Mouse (Mus musculus): Measurements from ENCODE around the gene Csnk2a2. TPM values are rescaled to one million over a fixed set of nuclear protein-coding genes. Genes with fewer than 3 reads are reported as not detected.

Csnk2a2 gene
- polyA plus RNA-seq, 1 experiment from 2014 or later: 14.0 TPM

DNA sequence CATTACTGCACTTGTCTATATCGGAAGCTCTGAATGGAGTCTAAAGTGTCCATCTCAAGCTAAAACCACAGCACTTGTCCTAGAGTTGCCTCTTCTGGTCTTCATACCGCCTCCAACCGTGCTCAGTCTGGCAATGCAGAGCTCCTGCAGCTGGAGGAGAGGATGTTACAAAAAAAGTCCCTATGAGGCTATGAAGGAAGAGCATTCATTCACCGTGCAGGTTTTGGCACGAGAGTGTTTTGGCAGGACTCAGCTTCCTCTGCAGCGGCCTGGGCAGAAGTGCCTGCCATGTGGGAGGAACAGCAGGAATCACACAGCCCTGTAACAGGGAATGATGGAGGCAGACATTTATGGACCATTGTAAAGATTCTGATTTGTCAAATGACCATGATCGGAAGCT lies 12.6 kb upstream of the Csnk2a2 start:
- Histone ChIP-seq H3K9me3 (replicated peaks) (no peaks in the 10 kb centered on the region), H3K4me1 (no peaks in the 10 kb centered on the region), H3K4me3 (no peak overlapping the region), H3K27ac (no peak overlapping the region), H3K27me3 (ENCODE audit: low read depth, poor library complexity, severe bottlenecking) (no peaks in the 10 kb centered on the region), H3K36me3 (no peaks in the 10 kb centered on the region)
- whole genome bisulfite sequencing: 90% methylated on average over 7 of the region's 7 CpGs
- DNase-seq (ENCODE audit: low spot score): no peak

DNA sequence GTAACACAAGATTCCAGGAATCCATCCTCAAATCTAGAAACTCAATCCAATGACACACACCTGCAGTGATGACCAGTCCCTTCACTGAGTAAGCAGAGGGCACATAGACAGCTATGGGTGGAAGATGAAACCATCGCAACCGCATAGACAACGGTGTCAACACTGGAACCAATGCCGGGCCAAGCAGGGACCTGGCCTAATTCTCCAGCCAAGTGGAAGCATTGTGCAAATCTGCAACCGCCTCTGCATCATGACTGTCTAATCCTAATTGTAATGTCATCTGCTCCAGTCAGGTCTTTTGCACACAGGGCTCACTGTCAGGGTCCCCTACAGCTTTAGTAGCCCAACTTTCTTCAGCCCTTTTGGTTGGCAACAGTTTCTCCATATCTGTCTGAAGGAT lies 10.6 kb upstream of the Csnk2a2 start:
- Histone ChIP-seq H3K27ac (no peak overlapping the region), H3K27me3 (ENCODE audit: low read depth, poor library complexity, severe bottlenecking) (no peaks in the 10 kb centered on the region), H3K9me3 (replicated peaks) (no peaks in the 10 kb centered on the region), H3K4me3 (no peak overlapping the region), H3K4me1 (no peaks in the 10 kb centered on the region), H3K36me3 (no peaks in the 10 kb centered on the region)
- no peak for DNase-seq (ENCODE audit: low spot score)
- WGBS: 97% methylated on average over 5 of the region's 5 CpGs

GRCm38 (mm10) chr8:95499266-95500064 lies 9.6 kb upstream of the Csnk2a2 start:
- no peaks in the 10 kb centered on the region for H3K27me3 ChIP-seq (ENCODE audit: low read depth, poor library complexity, severe bottlenecking)
- no peak overlapping the region for H3K4me3 ChIP-seq
- H3K36me3 ChIP-seq: no peaks in the 10 kb centered on the region
- DNase-seq (ENCODE audit: low spot score): no peak
- H3K4me1 ChIP-seq: no peaks in the 10 kb centered on the region
- 84% methylated on average over 4 of the region's 4 CpGs for WGBS
- no peak overlapping the region for H3K27ac ChIP-seq
- no peaks in the 10 kb centered on the region for H3K9me3 ChIP-seq (replicated peaks)

- no peaks in the 10 kb centered on the region for H3K9me3 ChIP-seq (replicated peaks)
- H3K36me3 ChIP-seq: no peaks in the 10 kb centered on the region
- H3K4me1 ChIP-seq: no peaks in the 10 kb centered on the region
- 87% methylated on average over 3 of the region's 3 CpGs for WGBS
- H3K27me3 ChIP-seq (ENCODE audit: low read depth, poor library complexity, severe bottlenecking): no peaks in the 10 kb centered on the region
- H3K4me3 ChIP-seq: no peak overlapping the region
- no peak overlapping the region for H3K27ac ChIP-seq
- no peak for DNase-seq (ENCODE audit: low spot score)
Measured at GRCm38 (mm10) chr8:95497821-95498220, 8.0 kb upstream of the Csnk2a2 start.

DNA sequence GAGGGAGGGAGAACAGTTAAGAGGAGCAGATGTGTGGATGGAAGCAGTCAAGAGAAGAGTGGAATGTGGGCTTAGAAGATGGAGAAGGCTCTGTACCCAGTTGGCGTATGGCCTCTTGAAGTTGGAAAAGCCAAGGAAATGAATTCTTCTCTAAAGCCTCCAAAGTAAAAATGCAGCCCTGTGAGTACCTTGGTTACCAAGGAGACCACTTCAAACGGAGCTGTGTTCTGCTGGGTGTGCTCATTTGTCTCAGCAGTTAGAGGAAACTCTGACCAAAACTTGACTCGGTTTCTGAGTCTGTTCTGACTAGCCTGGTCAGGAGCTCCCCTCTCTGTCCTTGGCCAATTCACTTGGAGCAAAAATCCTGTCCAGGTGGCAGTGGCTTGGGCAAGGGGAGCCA lies 6.6 kb upstream of the Csnk2a2 start:
- Histone ChIP-seq H3K36me3 (no peaks in the 10 kb centered on the region), H3K27ac (no peak overlapping the region), H3K4me1 (no peaks in the 10 kb centered on the region), H3K9me3 (replicated peaks) (no peaks in the 10 kb centered on the region), H3K27me3 (ENCODE audit: low read depth, poor library complexity, severe bottlenecking) (no peaks in the 10 kb centered on the region), H3K4me3 (no peak overlapping the region)
- WGBS: 51% methylated on average over 3 of the region's 3 CpGs
- no peak for DNase-seq (ENCODE audit: low spot score)

DNA sequence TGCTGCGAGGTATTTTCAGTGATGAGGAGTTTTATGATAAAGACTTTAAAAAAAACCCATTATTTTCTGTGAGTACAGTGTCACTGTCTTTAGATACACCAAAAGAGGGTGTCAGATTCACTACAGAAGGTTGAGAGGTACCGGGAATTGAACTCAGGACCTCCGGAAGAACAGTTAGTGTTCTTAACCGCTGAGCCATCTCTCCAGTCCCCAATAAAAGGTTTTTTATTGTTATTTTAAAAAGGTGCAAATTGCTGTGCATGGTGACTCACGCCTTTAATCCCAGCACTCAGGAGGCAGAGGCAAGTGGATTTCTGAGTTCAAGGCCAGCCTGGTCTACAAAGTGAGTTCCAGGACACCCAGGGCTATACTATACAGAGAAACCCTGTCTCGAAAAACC lies 5.6 kb upstream of the Csnk2a2 start:
- Histone ChIP-seq H3K27ac (no peak overlapping the region), H3K9me3 (replicated peaks) (no peaks in the 10 kb centered on the region), H3K27me3 (ENCODE audit: low read depth, poor library complexity, severe bottlenecking) (no peaks in the 10 kb centered on the region), H3K36me3 (no peaks in the 10 kb centered on the region), H3K4me3 (no peak overlapping the region), H3K4me1 (no peaks in the 10 kb centered on the region)
- 87% methylated on average over 6 of the region's 6 CpGs for WGBS
- DNase-seq (ENCODE audit: low spot score): no peak

- 70% methylated on average over 4 of the region's 4 CpGs for WGBS
- Histone ChIP-seq H3K4me1 (peaks cover 15% of the 10 kb centered on the region), H3K4me3 (no peak overlapping the region), H3K27ac (no peak overlapping the region), H3K27me3 (ENCODE audit: low read depth, poor library complexity, severe bottlenecking) (no peaks in the 10 kb centered on the region), H3K9me3 (replicated peaks) (no peaks in the 10 kb centered on the region), H3K36me3 (no peaks in the 10 kb centered on the region)
- DNase-seq (ENCODE audit: low spot score): no peak
Measured at GRCm38 (mm10) chr8:95492057-95492456, 2.2 kb upstream of the Csnk2a2 start.

DNA sequence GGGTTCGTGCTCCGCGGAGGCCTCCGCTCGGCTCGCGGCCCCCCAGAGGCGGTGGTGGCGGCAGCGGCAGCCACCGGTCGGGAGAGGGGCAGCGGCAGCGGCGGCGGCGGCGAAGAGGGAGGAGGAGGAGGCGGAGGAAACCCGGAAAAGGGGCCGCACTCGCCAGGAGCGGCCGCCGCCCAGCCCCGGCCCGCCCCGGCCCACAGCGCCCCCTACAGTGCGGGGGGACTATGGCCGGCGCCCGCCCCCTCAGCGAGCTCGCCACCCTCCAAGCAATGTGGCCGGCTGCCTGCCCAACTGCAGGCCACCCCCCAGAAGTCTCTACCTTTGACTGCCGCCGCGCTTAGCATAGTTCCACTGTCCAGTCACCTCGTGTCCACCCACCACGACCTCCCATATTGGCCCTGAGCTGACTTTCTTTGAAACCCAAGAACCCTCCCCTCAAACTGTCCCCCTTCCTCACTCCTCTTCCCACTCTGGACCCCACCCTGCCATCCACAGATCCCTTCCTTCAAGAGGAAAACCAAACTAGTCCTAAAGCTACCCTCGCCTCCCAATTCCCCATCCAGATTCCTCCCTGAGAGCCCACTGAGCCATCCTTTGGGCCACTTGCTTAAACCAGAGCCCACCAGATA lies 1.0 kb downstream of the Csnk2a2 start:
- peaks cover 32% of the 10 kb centered on the region for H3K36me3 ChIP-seq
- DNase-seq (ENCODE audit: low spot score): peak; percentile 91
- peak overlapping the region; percentile 97 for H3K4me3 ChIP-seq
- no peaks in the 10 kb centered on the region for H3K9me3 ChIP-seq (replicated peaks)
- WGBS: 2% methylated on average over 16 of the region's 42 CpGs
- H3K4me1 ChIP-seq: peaks cover 18% of the 10 kb centered on the region
- H3K27ac ChIP-seq: peak overlapping the region; percentile 93
- H3K27me3 ChIP-seq (ENCODE audit: low read depth, poor library complexity, severe bottlenecking): no peaks in the 10 kb centered on the region

DNA sequence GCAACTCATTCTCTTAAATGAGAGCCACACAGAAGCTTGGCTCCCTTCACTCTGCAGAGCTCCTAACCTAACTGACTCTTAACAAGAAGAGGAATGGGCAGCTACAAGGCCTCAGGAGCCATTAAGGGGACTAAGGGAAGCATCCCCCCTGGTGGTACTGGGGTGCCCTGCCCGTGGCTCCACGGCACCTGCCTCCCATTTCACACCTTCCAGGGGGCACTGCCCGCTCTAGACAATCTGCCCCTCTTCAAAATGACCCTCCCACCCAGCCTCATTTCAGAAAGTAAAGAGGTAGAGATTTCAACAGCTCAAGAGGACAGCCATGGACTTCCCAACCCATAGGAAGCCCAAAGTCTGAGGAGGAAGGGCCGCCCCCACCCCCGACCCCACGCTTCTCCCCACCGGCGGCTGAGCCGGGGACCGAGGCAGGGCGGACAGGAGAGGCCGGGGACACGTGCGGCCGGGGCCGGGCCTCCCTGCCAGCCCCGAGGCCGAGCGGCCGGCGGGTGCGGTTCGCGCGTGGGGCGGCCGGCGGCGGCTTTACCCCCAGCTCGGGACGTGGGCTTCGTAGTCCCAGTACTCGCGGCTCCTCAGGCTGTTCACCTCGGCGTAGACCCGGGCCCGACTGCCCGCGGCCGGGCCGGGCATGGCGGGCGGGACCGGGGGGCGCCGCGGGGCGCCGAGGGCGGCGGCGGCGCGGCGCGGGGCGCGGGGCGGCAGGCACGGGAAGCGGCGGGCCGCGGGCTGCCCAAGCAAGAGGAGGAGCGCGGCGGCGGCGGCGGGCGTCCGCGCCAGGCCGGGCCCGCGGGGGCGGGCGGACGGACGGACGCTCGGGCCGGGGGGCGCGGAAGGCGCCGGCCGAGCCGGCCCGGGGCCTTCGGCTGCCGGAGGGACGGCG lies 1.8 kb downstream of the Csnk2a2 start:
- 6% methylated on average over 90 of the region's 95 CpGs for WGBS
- Histone ChIP-seq H3K27me3 (ENCODE audit: low read depth, poor library complexity, severe bottlenecking) (no peaks in the 10 kb centered on the region), H3K36me3 (peaks cover 39% of the 10 kb centered on the region), H3K4me1 (peaks cover 18% of the 10 kb centered on the region), H3K27ac (peak overlapping the region; percentile 93), H3K4me3 (peak overlapping the region; percentile 97), H3K9me3 (replicated peaks) (no peaks in the 10 kb centered on the region)
- peak; percentile 34 for DNase-seq (ENCODE audit: low spot score)

- 94% methylated on average over 4 of the region's 4 CpGs for WGBS
- peaks cover 96% of the 10 kb centered on the region for H3K36me3 ChIP-seq
- DNase-seq (ENCODE audit: low spot score): no peak
Measured at GRCm38 (mm10) chr8:95470008-95470407, 19.8 kb downstream of the Csnk2a2 start.

GRCm38 (mm10) chr8:95468995-95469394 lies 20.8 kb downstream of the Csnk2a2 start:
- no peak overlapping the region for H3K4me3 ChIP-seq
- peaks cover 96% of the 10 kb centered on the region for H3K36me3 ChIP-seq
- H3K4me1 ChIP-seq: no peaks in the 10 kb centered on the region
- no peaks in the 10 kb centered on the region for H3K9me3 ChIP-seq (replicated peaks)
- DNase-seq (ENCODE audit: low spot score): no peak
- H3K27me3 ChIP-seq (ENCODE audit: low read depth, poor library complexity, severe bottlenecking): no peaks in the 10 kb centered on the region
- 99% methylated on average over 3 of the region's 3 CpGs for WGBS
- H3K27ac ChIP-seq: no peak overlapping the region

More at GRCm38 (mm10) chr8:95470008-95470407, 19.8 kb downstream of the Csnk2a2 start:
- H3K27ac ChIP-seq: no peak overlapping the region
- no peak overlapping the region for H3K4me3 ChIP-seq
- no peaks in the 10 kb centered on the region for H3K27me3 ChIP-seq (ENCODE audit: low read depth, poor library complexity, severe bottlenecking)
- no peaks in the 10 kb centered on the region for H3K9me3 ChIP-seq (replicated peaks)
- H3K4me1 ChIP-seq: no peaks in the 10 kb centered on the region

DNA sequence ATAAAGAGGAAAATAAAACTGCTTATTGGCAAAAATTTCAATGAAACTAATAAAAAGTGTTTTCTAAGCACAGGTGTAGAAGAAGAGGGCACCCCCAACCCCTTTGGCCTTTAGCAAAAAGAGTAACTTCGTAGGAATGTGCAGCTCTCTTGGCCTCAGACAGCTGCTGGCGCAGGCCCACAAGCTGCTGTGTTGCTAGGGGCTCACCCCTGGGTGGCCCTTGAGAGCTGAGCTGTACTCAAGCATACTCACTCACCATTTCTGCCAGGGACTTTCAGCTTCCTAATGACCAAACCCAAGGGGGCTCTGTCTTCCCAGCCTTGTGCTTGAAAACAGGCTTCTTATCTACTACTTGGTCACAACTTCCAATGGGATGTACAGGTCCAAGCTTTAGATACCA lies 23.3 kb downstream of the Csnk2a2 start:
- Histone ChIP-seq H3K4me3 (no peak overlapping the region), H3K27ac (no peak overlapping the region), H3K36me3 (peaks cover 95% of the 10 kb centered on the region), H3K27me3 (ENCODE audit: low read depth, poor library complexity, severe bottlenecking) (no peaks in the 10 kb centered on the region), H3K4me1 (no peaks in the 10 kb centered on the region), H3K9me3 (replicated peaks) (no peaks in the 10 kb centered on the region)
- DNase-seq (ENCODE audit: low spot score): no peak
- WGBS: 88% methylated on average over 2 of the region's 2 CpGs

DNA sequence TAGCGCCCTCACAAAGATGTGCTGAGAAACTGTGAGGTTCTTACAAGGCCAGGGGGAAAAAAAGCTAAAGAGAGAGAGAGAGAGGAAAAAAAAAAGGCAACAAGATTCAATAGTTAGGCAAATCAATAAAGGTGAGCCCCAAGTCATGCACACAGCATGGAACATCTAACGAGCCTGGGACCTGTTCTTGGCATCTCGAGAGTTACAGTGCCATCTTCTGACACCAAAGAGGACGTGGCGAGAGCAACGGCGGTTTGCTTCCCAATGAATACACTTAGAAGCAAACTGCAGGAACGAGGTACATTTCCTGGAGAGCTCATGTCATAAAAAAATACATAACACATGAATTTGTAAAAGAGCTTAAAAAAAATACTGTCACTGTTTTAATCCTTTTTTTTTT lies 37.3 kb downstream of the Csnk2a2 start:
- H3K4me1 ChIP-seq: no peaks in the 10 kb centered on the region
- H3K4me3 ChIP-seq: no peak overlapping the region
- H3K9me3 ChIP-seq (replicated peaks): no peaks in the 10 kb centered on the region
- 78% methylated on average over 8 of the region's 8 CpGs for WGBS
- H3K27ac ChIP-seq: no peak overlapping the region
- peaks cover 98% of the 10 kb centered on the region for H3K36me3 ChIP-seq
- no peaks in the 10 kb centered on the region for H3K27me3 ChIP-seq (ENCODE audit: low read depth, poor library complexity, severe bottlenecking)
- DNase-seq (ENCODE audit: low spot score): no peak
